Mouse (Mus musculus): Measurements from ENCODE around the gene Henmt1. TPM values are rescaled to one million over a fixed set of nuclear protein-coding genes. Genes with fewer than 3 reads are reported as not detected.
A peak's percentile ranks its signal among the peaks of the same experiment; 100 is the strongest.

Gene Henmt1
- polyA plus RNA-seq, 1 experiment from 2014 or later = 0.63 TPM

GRCm38 (mm10) chr3:108997762-108998161 lies 58.1 kb downstream of the Henmt1 start:
- H3K27me3 ChIP-seq (ENCODE audit: insufficient read depth, low read length) = no peaks in the 10 kb centered on the region
- no peaks in the 10 kb centered on the region for H3K9me3 ChIP-seq (ENCODE audit: low read depth, low read length)
- H3K4me1 ChIP-seq (ENCODE audit: insufficient read depth) = no peaks in the 10 kb centered on the region
- H3K4me2 ChIP-seq = 0 out of 2 replicates have a peak overlapping the region, but pooled peaks have one; percentile 18
- H3K27ac ChIP-seq (ENCODE audit: low read depth) = no peak overlapping the region
- no peak for TF ChIP-seq CTCF (IDR thresholded peaks at IDR 0.05; ENCODE audit: low read depth)
- H3K4me3 ChIP-seq (ENCODE audit: low read depth, low read length) = no peak overlapping the region
- DNase-seq (no peak), ATAC-seq (ENCODE audit: insufficient read depth) (no peak)
- no peak overlapping the region for H3K9ac ChIP-seq
- WGBS = 60% methylated on average over 4 of the region's 4 CpGs
- peaks cover 13% of the 10 kb centered on the region; the same call in 1 of the 2 replicates for H3K36me3 ChIP-seq (ENCODE audit: insufficient read depth)

- H3K4me3 ChIP-seq (ENCODE audit: low read depth, low read length) = no peak overlapping the region
- no peak overlapping the region for H3K4me2 ChIP-seq
- no peak overlapping the region for H3K9ac ChIP-seq
- no peak for TF ChIP-seq CTCF (IDR thresholded peaks at IDR 0.05; ENCODE audit: low read depth)
- DNase-seq (no peak), ATAC-seq (ENCODE audit: insufficient read depth) (no peak)
- H3K4me1 ChIP-seq (ENCODE audit: insufficient read depth) = no peaks in the 10 kb centered on the region
- no peak overlapping the region for H3K27ac ChIP-seq (ENCODE audit: low read depth)
- H3K36me3 ChIP-seq (ENCODE audit: insufficient read depth) = peaks cover 11% of the 10 kb centered on the region; the same call in 1 of the 2 replicates
- WGBS = 75% methylated on average over 1 of the region's 1 CpGs
- no peaks in the 10 kb centered on the region for H3K27me3 ChIP-seq (ENCODE audit: insufficient read depth, low read length)
- no peaks in the 10 kb centered on the region for H3K9me3 ChIP-seq (ENCODE audit: low read depth, low read length)
Measured at GRCm38 (mm10) chr3:108999173-108999572, 59.5 kb downstream of the Henmt1 start.

DNA sequence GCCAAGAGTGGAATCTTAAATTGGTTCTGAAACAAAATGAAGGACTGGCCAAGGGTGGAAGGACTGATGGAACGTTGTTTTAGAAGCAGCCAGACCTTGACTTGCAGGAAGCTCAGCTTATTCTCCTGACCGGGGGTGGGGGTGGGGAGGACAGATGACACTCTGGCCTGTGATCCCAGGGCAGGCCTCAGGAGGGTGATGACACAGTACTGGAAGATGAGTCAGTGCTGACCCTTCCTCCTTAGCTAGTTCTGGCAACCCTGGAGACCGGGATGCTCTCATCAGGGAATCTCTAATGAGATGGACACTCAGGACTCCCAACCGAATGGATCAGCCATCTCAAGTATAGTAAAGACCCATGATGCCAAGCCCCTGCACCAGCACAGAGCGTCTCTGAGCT lies 66.1 kb downstream of the Henmt1 start:
- DNase-seq = no peak
- ATAC-seq (ENCODE audit: insufficient read depth) = no peak
- 78% methylated on average over 5 of the region's 5 CpGs for WGBS

GRCm38 (mm10) chr3:109008180-109008579 lies 68.5 kb downstream of the Henmt1 start:
- H3K4me2 ChIP-seq = no peak overlapping the region
- peaks cover 12% of the 10 kb centered on the region for H3K4me1 ChIP-seq (ENCODE audit: insufficient read depth)
- H3K4me3 ChIP-seq (ENCODE audit: low read depth, low read length) = no peak overlapping the region
- ATAC-seq (ENCODE audit: insufficient read depth) = no peak
- H3K9me3 ChIP-seq (ENCODE audit: low read depth, low read length) = no peaks in the 10 kb centered on the region
- H3K9ac ChIP-seq = no peak overlapping the region
- 84% methylated on average over 5 of the region's 5 CpGs for WGBS
- no peaks in the 10 kb centered on the region for H3K27me3 ChIP-seq (ENCODE audit: insufficient read depth, low read length)
- DNase-seq = no peak
- H3K27ac ChIP-seq (ENCODE audit: low read depth) = no peak overlapping the region
- H3K36me3 ChIP-seq (ENCODE audit: insufficient read depth) = no peaks in the 10 kb centered on the region
- TF ChIP-seq CTCF (IDR thresholded peaks at IDR 0.05; ENCODE audit: low read depth) = no peak

More for the DNA sequence above, 66.1 kb downstream of the Henmt1 start:
- no peak overlapping the region for H3K9ac ChIP-seq
- no peak overlapping the region for H3K27ac ChIP-seq (ENCODE audit: low read depth)
- peaks cover 8% of the 10 kb centered on the region; the same call in 1 of the 2 replicates for H3K4me1 ChIP-seq (ENCODE audit: insufficient read depth)
- H3K9me3 ChIP-seq (ENCODE audit: low read depth, low read length) = no peaks in the 10 kb centered on the region
- no peak overlapping the region for H3K4me2 ChIP-seq
- H3K27me3 ChIP-seq (ENCODE audit: insufficient read depth, low read length) = no peaks in the 10 kb centered on the region
- no peak overlapping the region for H3K4me3 ChIP-seq (ENCODE audit: low read depth, low read length)
- no peak for TF ChIP-seq CTCF (IDR thresholded peaks at IDR 0.05; ENCODE audit: low read depth)
- peaks cover 11% of the 10 kb centered on the region; the same call in 1 of the 2 replicates for H3K36me3 ChIP-seq (ENCODE audit: insufficient read depth)

Other genes starting within 250 kb of the Henmt1 start
- gene Gpsm2, start 217.6 kb upstream of the Henmt1 start, polyA plus RNA-seq (2014; fragmentation: Nextera tagmentation; extraction: Ambion mirVana) = 55.1 and 59.7 TPM in 2 replicates
- gene Aknad1, start 200.2 kb upstream of the Henmt1 start, polyA plus RNA-seq (2014; fragmentation: Nextera tagmentation; extraction: Ambion mirVana) = 0.05 and 0.11 TPM in 2 replicates
- 33.8 and 35.0 TPM in 2 replicates for gene Stxbp3, start 99.3 kb upstream of the Henmt1 start, polyA plus RNA-seq (2014; fragmentation: Nextera tagmentation; extraction: Ambion mirVana)
- gene Fndc7, start 49.9 kb upstream of the Henmt1 start, polyA plus RNA-seq (2014; fragmentation: Nextera tagmentation; extraction: Ambion mirVana) = 0.12 and 0.59 TPM in 2 replicates
- 65.8 and 72.0 TPM in 2 replicates for gene Prpf38b, start 28.1 kb upstream of the Henmt1 start, polyA plus RNA-seq (2014; fragmentation: Nextera tagmentation; extraction: Ambion mirVana)
- not detected in 2 replicates for gene Gm9857, start 572 bp downstream of the Henmt1 start, polyA plus RNA-seq (2014; fragmentation: Nextera tagmentation; extraction: Ambion mirVana)
- 16.6 and 18.0 TPM in 2 replicates for gene Fam102b, start 87.7 kb downstream of the Henmt1 start, polyA plus RNA-seq (2014; fragmentation: Nextera tagmentation; extraction: Ambion mirVana)
- gene Slc25a54, start 140.6 kb downstream of the Henmt1 start, polyA plus RNA-seq (2014; fragmentation: Nextera tagmentation; extraction: Ambion mirVana) = not detected in 2 replicates
- gene Slc25a24, start 183.3 kb downstream of the Henmt1 start, polyA plus RNA-seq (2014; fragmentation: Nextera tagmentation; extraction: Ambion mirVana) = 34.7 and 35.8 TPM in 2 replicates

All from lung, embryonic 14.5 days (tissue).